Mouse (Mus musculus): ENCODE data around the gene Melk.
A peak's percentile ranks its signal among the peaks of the same experiment; 100 is the strongest.

The Melk gene

GRCm38 (mm10) chr4:44300781-44301750 lies at the start of gene Melk:
Melk (plus strand) TSS chr4:44300876.
- DNase-seq (ENCODE audit: low spot score), result peak; percentile 79

GRCm38 (mm10) chr4:44251521-44251920 lies 49.2 kb upstream of the Melk start:
- DNase-seq (ENCODE audit: low spot score), result no peak

GRCm38 (mm10) chr4:44251966-44252916 lies 48.4 kb upstream of the Melk start:
- DNase-seq (ENCODE audit: low spot score), result no peak

DNA sequence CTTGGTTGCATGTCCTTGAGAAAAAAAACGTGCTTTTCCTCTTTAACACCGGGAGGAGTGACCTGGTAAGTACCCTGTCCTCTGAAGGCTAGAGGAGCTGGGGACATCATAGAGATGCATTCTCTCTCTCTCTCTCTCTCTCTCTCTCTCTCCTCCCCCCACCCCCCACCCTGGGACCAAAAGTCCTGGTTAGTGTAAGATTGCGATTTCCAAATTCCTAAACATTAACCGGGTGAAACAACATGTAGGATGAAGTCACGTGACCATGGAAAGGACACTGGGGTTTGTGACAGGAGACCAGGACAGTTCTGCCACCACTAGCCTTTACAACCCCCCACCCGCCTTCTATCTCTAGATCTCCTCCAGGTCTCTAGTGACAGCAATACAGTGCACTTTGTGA lies 47.5 kb upstream of the Melk start:
- no peak for DNase-seq (ENCODE audit: low spot score)

DNA sequence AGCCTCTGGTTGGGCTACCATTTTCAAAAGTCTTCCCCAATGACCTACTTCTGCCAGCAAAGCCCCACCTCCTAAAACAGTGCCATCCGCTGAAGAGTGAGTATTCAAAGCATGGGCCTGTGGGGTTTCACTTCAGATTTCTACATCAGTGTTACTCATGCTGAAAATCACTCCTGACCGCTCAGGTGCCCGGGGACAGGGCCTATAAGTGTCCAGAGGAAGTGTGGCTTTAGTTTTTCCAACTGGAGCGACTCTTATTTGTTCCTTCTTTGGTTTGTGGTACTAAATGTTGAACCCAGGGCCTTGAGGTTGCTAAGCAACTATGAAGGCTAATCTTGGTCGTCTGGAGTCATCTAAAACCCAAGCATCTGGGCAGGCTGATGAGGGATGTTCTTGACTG lies 46.1 kb upstream of the Melk start:
- DNase-seq (ENCODE audit: low spot score), result no peak

GRCm38 (mm10) chr4:44259126-44259525 lies 41.5 kb upstream of the Melk start:
- DNase-seq (ENCODE audit: low spot score), result no peak

DNA sequence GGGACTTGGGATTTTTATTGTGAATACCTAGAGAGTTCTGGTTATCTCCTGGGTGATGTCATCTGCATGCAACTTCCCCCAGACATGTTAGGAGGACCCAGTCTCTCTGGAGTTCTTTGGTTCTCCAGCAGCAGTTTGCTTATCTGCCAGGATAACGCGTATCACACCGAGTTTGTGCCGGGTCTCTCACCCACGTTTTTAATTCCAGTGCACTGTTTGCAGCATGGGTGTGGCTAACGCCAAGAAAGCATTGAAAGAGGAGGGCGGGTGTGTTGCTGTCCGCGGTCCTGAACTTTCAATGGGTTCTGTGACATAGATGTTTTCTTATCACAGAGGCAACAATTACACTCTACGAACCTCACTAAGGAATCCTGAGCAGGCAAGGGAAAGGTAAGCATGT lies 40.4 kb upstream of the Melk start:
- DNase-seq (ENCODE audit: low spot score), result no peak

- no peak for DNase-seq (ENCODE audit: low spot score)
Measured at GRCm38 (mm10) chr4:44265500-44265899, 35.2 kb upstream of the Melk start.

GRCm38 (mm10) chr4:44267437-44267836 lies 33.2 kb upstream of the Melk start:
- DNase-seq (ENCODE audit: low spot score), result no peak

DNA sequence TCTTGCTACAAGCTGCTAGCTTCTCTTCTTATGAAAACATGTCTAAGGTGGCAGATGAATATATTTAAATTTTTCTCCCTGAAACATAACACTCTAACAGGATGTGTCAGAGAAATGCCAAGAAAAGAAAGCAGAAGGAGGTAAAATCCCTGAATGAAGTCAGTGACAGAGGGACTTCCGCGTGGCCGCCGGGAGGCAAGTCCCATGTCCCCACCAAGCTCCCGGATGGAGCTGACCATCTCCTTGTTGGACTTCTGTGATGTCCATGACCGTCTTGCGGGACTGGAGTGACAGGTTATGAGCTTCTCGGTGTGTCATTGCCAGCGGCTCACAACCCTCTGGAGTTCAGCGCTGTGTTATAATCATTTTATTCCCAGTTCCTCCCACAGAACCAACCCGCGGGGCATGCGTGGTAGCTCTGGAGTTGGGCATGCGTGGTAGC lies 31.3 kb upstream of the Melk start:
- no peak for DNase-seq (ENCODE audit: low spot score)

- DNase-seq (ENCODE audit: low spot score), result no peak
Measured at GRCm38 (mm10) chr4:44271134-44271533, 29.5 kb upstream of the Melk start.

DNA sequence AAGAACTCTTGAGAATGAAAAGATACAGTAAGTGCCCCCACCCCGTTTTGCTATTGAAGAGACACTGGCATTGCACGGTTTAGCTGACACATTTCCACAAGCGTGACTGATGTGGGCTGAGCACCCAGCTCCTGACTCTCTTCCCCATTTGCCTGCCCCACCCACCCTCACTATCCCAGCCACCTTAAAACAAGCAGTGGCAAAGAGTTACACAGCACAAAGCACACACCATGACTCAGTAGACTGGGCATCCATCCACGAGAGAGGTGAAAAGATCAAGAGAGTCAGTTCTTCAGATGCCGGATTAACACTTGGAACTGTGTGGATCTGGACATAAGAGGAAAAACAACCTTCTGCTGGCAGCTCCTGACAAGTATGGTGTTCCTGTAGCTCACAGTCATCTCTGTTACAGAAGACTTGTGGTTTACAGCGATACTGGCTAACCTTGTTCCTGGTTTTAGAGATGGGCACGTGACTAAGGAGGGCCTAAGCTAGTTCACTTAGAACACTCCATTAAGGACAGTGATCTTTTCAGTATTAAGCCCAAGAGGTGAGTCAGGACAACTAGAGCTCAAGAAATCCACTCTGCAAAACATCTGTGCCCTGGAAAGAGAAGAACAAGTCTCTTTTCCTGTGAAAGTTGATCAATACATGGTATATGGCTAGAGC lies 18.9 kb upstream of the Melk start:
- DNase-seq (ENCODE audit: low spot score), result no peak

DNA sequence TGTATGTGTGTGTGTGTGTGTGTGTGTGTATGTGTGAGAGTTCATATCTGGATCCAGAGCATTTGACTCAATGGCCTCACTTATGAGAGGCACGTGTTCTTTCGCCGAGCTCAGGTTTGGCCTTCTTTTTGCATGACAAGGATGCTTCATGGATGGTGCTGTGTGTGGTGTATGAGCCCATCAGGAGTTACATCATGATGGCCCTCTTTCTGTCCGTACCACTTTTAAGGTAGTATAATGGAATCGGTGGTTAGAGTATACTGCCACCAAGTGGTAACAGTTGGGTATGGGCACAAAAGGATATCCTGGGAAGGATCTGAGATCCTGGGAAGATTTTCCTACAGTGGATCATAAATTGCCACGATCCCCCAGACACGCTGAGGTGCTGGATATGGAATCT lies 8.1 kb upstream of the Melk start:
- DNase-seq (ENCODE audit: low spot score), result peak; percentile 63

DNA sequence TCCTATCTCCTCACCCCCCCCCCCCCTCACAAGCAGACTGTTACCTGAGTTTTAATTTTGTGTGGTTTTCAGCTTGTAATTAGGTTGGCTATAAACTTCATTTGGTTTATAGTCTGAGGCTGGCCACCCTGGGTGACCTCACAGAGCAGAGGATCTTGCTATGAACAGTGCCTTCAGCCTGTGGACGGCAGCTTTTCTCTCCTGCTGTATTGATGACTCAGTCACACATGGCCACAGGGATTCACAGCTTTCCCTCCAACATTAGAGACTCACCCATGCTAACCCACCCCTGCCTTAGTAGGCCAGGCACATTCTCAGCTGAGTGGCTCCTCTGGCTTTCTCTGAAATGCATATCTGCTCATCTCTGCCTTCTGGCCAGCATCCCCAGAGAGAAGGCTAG lies 4.8 kb upstream of the Melk start:
- peak; percentile 70 for DNase-seq (ENCODE audit: low spot score)

- DNase-seq (ENCODE audit: low spot score), result no peak
Measured at GRCm38 (mm10) chr4:44306585-44306984, 5.9 kb downstream of the Melk start.

DNA sequence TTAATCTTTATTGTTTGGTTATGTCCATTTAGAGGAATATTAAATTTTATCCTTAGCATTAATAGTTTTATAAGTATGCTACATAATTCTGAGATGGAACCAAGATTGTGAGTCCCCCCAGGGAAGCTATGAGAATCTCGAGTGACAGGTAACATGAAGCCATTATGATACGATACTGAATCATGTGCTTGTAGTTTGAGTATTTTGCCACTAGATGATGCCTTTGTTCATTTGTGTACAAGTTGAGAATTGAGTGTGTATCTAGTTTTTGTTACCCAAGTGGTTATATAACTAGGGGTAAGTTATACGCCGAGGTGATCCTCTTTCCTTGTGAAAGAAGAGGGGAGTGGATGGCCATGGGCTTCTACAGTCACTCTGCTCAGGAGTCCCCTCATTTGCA lies 9.8 kb downstream of the Melk start:
- DNase-seq (ENCODE audit: low spot score), result no peak

DNA sequence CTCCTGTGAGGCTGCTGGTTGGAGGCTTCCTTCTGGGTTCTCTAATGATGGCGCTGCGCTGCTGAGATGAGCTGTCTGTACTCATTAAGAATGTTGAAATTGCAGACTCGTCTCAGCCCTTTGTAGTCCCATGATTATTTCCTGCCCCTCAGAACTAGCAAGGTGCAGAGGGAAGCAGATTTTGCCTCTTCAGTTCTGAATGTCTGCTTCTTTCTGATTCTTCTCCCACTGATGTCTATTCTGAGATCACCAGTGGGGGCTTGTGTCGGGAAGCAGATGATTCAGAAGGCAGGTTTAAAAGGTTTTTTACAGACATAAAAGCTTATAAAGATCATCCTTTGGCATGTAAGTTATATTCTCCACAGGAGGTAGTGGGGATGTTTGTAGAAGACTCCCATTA lies 10.2 kb downstream of the Melk start:
- DNase-seq (ENCODE audit: low spot score), result no peak

DNA sequence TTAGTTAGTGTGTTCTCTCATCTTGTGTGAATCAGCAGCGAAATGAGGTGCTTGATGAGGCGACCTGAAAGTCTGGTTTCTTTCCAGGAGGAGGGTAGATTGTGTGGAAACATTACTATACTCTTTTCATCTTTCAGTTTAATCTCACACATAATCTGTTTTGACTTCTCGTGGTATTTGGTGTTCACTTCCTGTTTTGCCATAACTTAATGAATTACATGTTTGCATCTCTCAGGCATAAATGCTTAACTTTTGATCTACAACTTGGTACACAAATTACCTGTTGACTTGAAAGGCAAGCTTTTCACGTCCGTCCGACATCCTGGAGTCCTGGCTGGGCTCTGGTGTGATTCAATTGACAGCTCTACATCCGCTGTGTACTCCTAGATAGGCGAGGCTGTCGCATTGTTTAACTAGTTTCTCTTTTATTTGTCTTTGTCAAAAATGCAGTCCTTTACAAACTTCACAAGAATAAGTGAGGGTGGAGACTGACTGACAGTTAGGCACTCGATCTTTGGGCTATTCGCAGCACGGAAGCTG lies 15.7 kb downstream of the Melk start:
- no peak for DNase-seq (ENCODE audit: low spot score)

DNA sequence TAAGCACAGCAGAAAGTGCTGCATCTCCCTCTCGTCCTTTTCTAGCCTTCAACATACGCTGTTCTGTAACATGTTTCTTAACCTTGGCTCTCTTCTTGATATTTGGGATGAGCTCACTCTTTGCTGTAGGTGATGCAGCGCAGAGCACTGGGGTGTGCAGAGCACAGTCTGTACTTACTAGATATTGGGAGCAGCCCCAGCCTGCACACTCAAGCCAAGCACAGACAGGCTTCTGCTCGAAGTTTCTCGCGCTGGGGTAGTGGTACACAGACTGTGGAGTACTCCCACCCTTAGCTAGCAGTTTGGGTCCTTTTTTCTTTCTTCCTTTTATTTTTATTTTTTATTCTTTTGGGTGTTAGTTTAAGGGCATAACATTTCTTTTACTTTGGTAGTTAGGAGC lies 19.8 kb downstream of the Melk start:
- DNase-seq (ENCODE audit: low spot score), result no peak

GRCm38 (mm10) chr4:44322124-44322523 lies 21.4 kb downstream of the Melk start:
- no peak for DNase-seq (ENCODE audit: low spot score)

DNA sequence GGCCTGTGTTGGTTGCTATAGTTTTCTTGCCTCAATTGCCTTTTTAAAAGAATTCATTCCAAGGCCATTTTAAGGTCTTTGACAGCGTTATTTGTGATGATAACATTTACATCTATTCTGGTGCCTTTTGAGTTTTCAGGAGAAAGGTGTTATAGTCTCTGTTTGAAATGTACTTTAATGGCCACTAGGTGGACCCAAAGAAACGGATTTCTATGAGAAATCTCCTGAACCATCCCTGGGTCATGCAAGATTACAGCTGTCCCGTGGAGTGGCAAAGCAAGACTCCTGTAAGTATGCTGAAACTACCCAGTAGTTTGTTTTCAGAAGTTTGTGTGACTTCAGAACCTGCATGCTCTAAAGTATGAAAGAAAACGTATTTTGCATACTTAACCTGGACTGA lies 24.8 kb downstream of the Melk start:
- DNase-seq (ENCODE audit: low spot score), result peak; percentile 37

- no peak for DNase-seq (ENCODE audit: low spot score)
Measured at GRCm38 (mm10) chr4:44326721-44327120, 26.0 kb downstream of the Melk start.
